Mouse (Mus musculus) liver, embryonic 14.5 days (tissue): ENCODE results near the gene Btbd11. TPM values are rescaled to one million over a fixed set of nuclear protein-coding genes. Genes with fewer than 3 reads are reported as not detected.

Source experiments
- ATAC-seq: fragments of 200-750 bp; cut with Nextera tagmentation; 2 replicates; pipeline ENCODE4 v1.8.0; 2017; ENCODE audit warnings: moderate number of reproducible peaks, mild to moderate bottlenecking, moderate library complexity; ENCODE audit not compliant: insufficient read depth
- DNase-seq, 3 experiments: peaks; one replicate each; pipeline ENCODE4 v3.0.0-alpha.2; 2012 to 2013; ENCODE audit warnings: low read depth in 3 of 3, low spot score in 3 of 3
- H3K27ac ChIP-seq: fragments of 300-500 bp; sonication (generic); 2 replicates; pipeline ENCODE4 v1.5.1; 2014; ENCODE audit warnings: moderate library complexity, mild to moderate bottlenecking, control low read depth, inconsistent platforms
- H3K27me3 ChIP-seq: fragments of 300-500 bp; sonication (generic); 2 replicates; pipeline ENCODE4 v1.6.1; 2014; ENCODE audit warnings: mild to moderate bottlenecking, low read length, moderate library complexity; ENCODE audit not compliant: control insufficient read depth, insufficient read depth
- H3K36me3 ChIP-seq: fragments of 300-500 bp; sonication (generic); replicated peaks from 2 replicates; pipeline ENCODE4 v1.6.1; 2014; ENCODE audit warnings: low read depth; ENCODE audit not compliant: control insufficient read depth, insufficient read depth
- H3K4me1 ChIP-seq, 2 experiments: fragments of 200-500 bp in 1 of 2; fragments of 300-500 bp in 1 of 2; sonication (generic) in 1 of 2; replicated peaks; 2 replicates each; pipeline ENCODE4 v1.6.1; 2012 to 2014; ENCODE audit warnings: antibody characterized with exemption in 1 of 2, inconsistent platforms in 1 of 2, low read length in 1 of 2; ENCODE audit not compliant: control insufficient read depth in 2 of 2, insufficient read depth in 2 of 2
- H3K4me2 ChIP-seq: fragments of 300-500 bp; sonication (generic); 2 replicates; pipeline ENCODE4 v1.6.1; 2014; ENCODE audit warnings: low read depth, mild to moderate bottlenecking, control low read depth, moderate library complexity
- H3K4me3 ChIP-seq, 2 experiments: fragments of 200-500 bp in 1 of 2; fragments of 300-500 bp in 1 of 2; sonication (generic) in 1 of 2; 2 replicates each; pipeline ENCODE4 v1.5.1; 2012 to 2014; ENCODE audit warnings: low read depth in 2 of 2, low read length in 2 of 2, mild to moderate bottlenecking in 2 of 2, control low read depth in 1 of 2, inconsistent platforms in 1 of 2, moderate library complexity in 1 of 2; ENCODE audit not compliant: insufficient read depth in 1 of 2
- H3K9ac ChIP-seq: fragments of 300-500 bp; sonication (generic); replicated peaks from 2 replicates; pipeline ENCODE4 v1.6.1; 2014; ENCODE audit warnings: mild to moderate bottlenecking, control low read depth, moderate library complexity
- H3K9me3 ChIP-seq: fragments of 300-500 bp; sonication (generic); 2 replicates; pipeline ENCODE4 v1.6.1; 2016; ENCODE audit warnings: low read length, mixed read lengths; ENCODE audit not compliant: control insufficient read depth
- CTCF ChIP-seq: IDR thresholded peaks from 2 replicates; pipeline ENCODE4 v1.5.1; 2016; ENCODE audit warnings: antibody characterized with exemption, low read depth, control low read depth
- EP300 ChIP-seq: IDR thresholded peaks from 2 replicates; pipeline ENCODE4 v1.6.1; 2016; ENCODE audit warnings: antibody characterized with exemption, low read depth
- WGBS: fragments of 180-500 bp; shearing (Covaris S2); extraction: QIAGEN DNeasy Blood & Tissue Kit; methylation state at CpG from one replicate; pipeline ENCODE4 v1.1.7; 2014; ENCODE audit not compliant: insufficient replicate concordance; 5-methylcytosine and 5-hydroxymethylcytosine counted together
- polyA plus RNA-seq, 2 experiments: library from polyadenylated mRNA; depleted of rRNA in 1 of 2; stranded (reverse) in 1 of 2; unstranded in 1 of 2; fragments of >200 nt; fragmentation: Nextera tagmentation in 1 of 2; extraction: Ambion mirVana in 1 of 2; gene quantifications; 2 replicates each; pipeline versions ENCODE4 v1.2.1 to v1.2.3; 2012 to 2014

Gene Btbd11
- polyA plus RNA-seq, 2 experiments = 0.22 to 0.32 TPM

DNA sequence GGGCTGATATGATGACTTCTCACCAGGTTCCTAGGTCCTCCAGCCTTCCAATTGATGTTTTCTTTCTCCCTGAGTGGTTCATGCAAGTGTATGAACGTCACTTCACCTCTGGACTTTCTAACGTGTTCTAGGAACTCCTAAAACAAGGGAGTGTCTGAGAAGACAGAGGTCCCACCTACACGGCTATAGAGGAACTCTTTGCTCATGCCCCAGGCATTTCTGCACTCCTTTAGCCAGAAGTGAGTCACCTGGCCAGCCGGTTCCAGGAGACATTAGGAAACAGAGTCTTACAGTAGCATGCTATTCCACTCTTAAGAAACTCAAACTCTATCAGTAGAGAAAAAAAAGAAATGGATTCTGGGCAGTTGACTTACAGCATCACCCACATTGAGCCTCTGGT lies 14.5 kb upstream of the Btbd11 start:
- WGBS = 55% methylated on average over 4 of the region's 4 CpGs
- Histone ChIP-seq H3K36me3 (no peaks in the 10 kb centered on the region), H3K9me3 (no peaks in the 10 kb centered on the region), H3K4me2 (no peak overlapping the region), H3K27ac (no peak overlapping the region), H3K27me3 (no peaks in the 10 kb centered on the region), H3K9ac (no peak overlapping the region), H3K4me3 (no peak overlapping the region), H3K4me1 (no peaks in the 10 kb centered on the region)
- TF ChIP-seq CTCF = no peak
- DNase-seq (no peak), ATAC-seq (no peak)

DNA sequence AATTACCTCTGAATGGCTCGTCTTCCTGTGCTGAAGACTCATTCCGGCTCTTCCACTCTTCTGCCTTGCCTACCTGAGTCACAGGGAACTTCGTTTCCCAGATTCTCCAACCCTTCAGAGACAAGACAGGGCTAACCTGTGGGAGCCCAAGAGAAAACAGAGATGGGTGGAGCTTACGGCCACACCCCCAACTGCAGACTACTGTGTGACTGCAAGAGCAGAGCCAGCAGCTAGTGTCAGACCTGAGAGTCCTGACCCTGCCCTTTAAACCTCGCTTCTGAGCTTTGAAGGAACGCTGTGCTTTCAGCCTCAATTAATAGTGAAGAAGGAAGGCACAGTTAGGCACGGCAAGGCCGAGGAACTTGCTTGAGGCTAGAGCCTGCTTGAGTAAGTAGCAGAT lies 7.6 kb upstream of the Btbd11 start:
- no peaks in the 10 kb centered on the region for H3K9me3 ChIP-seq
- no peak overlapping the region for H3K9ac ChIP-seq
- no peaks in the 10 kb centered on the region for H3K4me1 ChIP-seq
- no peaks in the 10 kb centered on the region for H3K27me3 ChIP-seq
- H3K4me2 ChIP-seq = no peak overlapping the region
- no peaks in the 10 kb centered on the region for H3K36me3 ChIP-seq
- no peak for ATAC-seq
- TF ChIP-seq CTCF = no peak
- TF ChIP-seq EP300 = no peak
- H3K4me3 ChIP-seq = no peak overlapping the region
- WGBS = 16% methylated on average over 8 of the region's 8 CpGs
- no peak overlapping the region for H3K27ac ChIP-seq
- DNase-seq = no peak

DNA sequence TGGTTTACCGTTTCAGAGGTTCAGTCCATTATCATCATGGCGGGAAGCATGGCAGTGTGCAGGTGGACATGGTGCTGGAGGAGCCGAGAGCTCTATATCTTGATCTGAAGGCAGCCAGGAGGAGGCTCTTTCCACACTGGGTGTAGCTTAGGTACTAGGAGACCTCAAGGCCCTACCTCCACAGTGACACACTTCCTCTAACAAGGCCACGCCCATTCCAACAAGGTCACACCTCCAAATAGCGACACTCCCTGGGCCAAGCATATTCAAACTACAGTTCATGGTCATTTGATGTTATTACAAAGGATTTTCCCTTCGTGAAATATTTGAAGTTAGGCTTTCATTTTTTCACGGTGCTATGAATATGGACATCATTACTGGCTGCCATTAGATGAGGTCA lies 3.6 kb upstream of the Btbd11 start:
- ATAC-seq (no peak), DNase-seq (no peak)
- H3K27me3 ChIP-seq = peaks cover 14% of the 10 kb centered on the region
- H3K27ac ChIP-seq = no peak overlapping the region
- H3K4me2 ChIP-seq = no peak overlapping the region
- H3K9me3 ChIP-seq = no peaks in the 10 kb centered on the region
- WGBS = 56% methylated on average over 7 of the region's 7 CpGs
- TF ChIP-seq CTCF = no peak
- H3K9ac ChIP-seq = no peak overlapping the region
- no peaks in the 10 kb centered on the region for H3K36me3 ChIP-seq
- no peaks in the 10 kb centered on the region for H3K4me1 ChIP-seq
- no peak overlapping the region for H3K4me3 ChIP-seq

DNA sequence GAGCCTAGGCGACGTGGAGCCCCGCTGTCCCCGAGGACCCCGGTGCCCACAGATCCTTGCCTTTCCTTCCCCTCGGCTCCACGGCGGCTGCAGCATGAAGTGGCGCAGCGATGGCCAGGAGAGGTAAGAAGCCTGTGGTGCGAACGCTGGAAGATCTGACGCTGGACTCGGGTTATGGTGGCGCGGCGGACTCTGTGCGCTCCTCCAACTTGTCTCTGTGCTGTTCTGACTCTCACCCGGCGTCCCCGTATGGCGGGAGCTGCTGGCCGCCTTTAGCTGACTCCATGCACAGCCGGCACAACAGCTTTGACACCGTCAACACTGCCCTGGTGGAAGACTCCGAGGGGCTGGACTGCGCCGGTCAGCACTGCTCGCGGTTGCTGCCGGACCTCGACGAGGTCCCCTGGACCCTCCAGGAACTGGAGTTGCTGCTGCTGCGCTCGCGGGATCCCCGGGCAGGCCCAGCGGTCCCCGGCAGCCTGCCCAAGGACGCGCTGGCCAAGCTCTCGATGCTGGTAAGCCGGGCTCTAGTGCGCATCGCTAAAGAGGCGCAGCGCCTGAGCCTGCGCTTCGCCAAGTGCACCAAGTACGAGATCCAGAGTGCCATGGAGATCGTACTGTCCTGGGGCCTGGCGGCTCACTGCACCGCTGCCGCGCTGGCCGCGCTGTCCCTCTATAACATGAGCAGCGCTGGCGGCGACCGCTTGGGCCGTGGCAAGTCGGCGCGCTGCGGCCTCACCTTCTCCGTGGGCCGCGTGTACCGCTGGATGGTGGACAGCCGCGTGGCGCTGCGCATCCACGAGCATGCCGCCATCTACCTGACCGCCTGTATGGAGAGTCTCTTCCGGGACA lies 831 bp downstream of the Btbd11 start:
- under 1% methylated on average over 78 of the region's 78 CpGs for WGBS
- H3K36me3 ChIP-seq = no peaks in the 10 kb centered on the region
- DNase-seq (no peak), ATAC-seq (peak; percentile 16; the same call in 1 of the 2 replicates)
- H3K9me3 ChIP-seq = no peaks in the 10 kb centered on the region
- TF ChIP-seq CTCF (no peak), EP300 (no peak)
- H3K4me3 ChIP-seq = peak overlapping the region; percentile 10 to 43
- H3K4me2 ChIP-seq = peak overlapping the region; percentile 63
- H3K27ac ChIP-seq = no peak overlapping the region
- peaks cover 28% of the 10 kb centered on the region for H3K27me3 ChIP-seq
- no peak overlapping the region for H3K9ac ChIP-seq
- no peaks in the 10 kb centered on the region for H3K4me1 ChIP-seq

DNA sequence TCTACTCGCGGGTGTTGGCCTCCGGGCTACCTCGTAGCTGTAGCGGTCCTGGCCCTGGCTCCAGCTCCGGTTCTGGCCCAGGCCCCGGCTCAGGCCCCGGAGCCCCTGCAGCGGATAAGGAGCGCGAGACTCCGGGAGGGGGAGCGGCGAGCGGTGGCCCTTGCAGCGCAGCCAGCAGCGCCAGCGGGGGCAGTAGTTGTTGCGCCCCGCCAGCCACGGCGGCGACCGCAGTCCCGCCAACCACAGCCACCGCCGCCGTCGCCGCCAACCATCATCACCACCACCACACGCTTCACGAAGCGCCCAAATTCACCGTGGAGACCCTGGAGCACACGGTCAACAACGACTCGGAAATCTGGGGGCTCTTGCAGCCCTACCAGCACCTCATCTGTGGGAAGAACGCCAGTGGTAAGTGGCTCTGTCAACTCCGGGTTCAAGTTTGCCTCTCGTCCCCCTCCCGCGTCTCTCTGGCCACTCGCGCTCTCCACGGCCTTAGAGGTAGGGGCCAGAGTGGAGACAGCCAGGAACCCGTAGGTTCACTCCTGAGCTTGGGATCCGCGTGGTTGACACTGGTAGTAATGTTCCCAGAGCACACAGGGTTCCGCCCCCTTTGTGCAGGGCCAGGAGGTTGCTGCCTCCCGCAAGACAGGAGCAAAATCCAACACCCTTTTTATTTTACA lies 1.6 kb downstream of the Btbd11 start:
- no peak overlapping the region for H3K27ac ChIP-seq
- DNase-seq = no peak
- H3K9me3 ChIP-seq = no peaks in the 10 kb centered on the region
- TF ChIP-seq CTCF = no peak
- TF ChIP-seq EP300 = no peak
- no peaks in the 10 kb centered on the region for H3K4me1 ChIP-seq
- no peak for ATAC-seq
- WGBS = 2% methylated on average over 50 of the region's 50 CpGs
- H3K27me3 ChIP-seq = peaks cover 28% of the 10 kb centered on the region
- H3K4me3 ChIP-seq = peak overlapping the region; percentile 1 to 43; a peak in 2 of 4 replicates
- peak overlapping the region; percentile 63 for H3K4me2 ChIP-seq
- H3K9ac ChIP-seq = no peak overlapping the region
- no peaks in the 10 kb centered on the region for H3K36me3 ChIP-seq
